Mouse (Mus musculus) lung, adult 2 months (tissue): ENCODE measurements around the gene Kcnma1. TPM values are rescaled to one million over a fixed set of nuclear protein-coding genes. Genes with fewer than 3 reads are reported as not detected.
A peak's percentile ranks its signal among the peaks of the same experiment; 100 is the strongest.

ENCODE experiments used
- DNase-seq: peaks from one replicate; pipeline ENCODE4 v3.0.0; 2022
- H3K4me1 ChIP-seq: fragments of 200-500 bp; 2 replicates; pipeline ENCODE4 v1.6.1; 2011; ENCODE audit warnings: low read length; ENCODE audit not compliant: control insufficient read depth, insufficient read depth
- H3K4me3 ChIP-seq: fragments of 200-500 bp; replicated peaks from 2 replicates; pipeline ENCODE3; 2011; ENCODE audit warnings: low read depth, mild to moderate bottlenecking, control low read depth, low read length; ENCODE audit errors: extremely low read depth
- CTCF ChIP-seq: fragments of 200-500 bp; IDR thresholded peaks from 2 replicates; pipeline ENCODE4 v1.5.1; 2011; ENCODE audit warnings: mild to moderate bottlenecking, low read length, control low read depth; ENCODE audit not compliant: insufficient read depth
- POLR2A ChIP-seq: fragments of 200-500 bp; IDR thresholded peaks from 2 replicates; pipeline ENCODE4 v1.6.1; 2011; ENCODE audit warnings: low read depth, mild to moderate bottlenecking, control low read depth, low read length, borderline replicate concordance; ENCODE audit errors: extremely low read depth
- WGBS: fragments of 180-500 bp; shearing (Covaris S2); methylation state at CpG from one replicate; pipeline ENCODE4 v1.1.7; 2018; 5-methylcytosine and 5-hydroxymethylcytosine counted together
- polyA plus RNA-seq: library from polyadenylated mRNA; depleted of rRNA; stranded (reverse); fragments of >200 nt; gene quantifications from 2 replicates; pipeline ENCODE4 v1.2.3, GENCODE M21; 2012

The Kcnma1 gene
- polyA plus RNA-seq, 1 experiment = 1.6 TPM

DNA sequence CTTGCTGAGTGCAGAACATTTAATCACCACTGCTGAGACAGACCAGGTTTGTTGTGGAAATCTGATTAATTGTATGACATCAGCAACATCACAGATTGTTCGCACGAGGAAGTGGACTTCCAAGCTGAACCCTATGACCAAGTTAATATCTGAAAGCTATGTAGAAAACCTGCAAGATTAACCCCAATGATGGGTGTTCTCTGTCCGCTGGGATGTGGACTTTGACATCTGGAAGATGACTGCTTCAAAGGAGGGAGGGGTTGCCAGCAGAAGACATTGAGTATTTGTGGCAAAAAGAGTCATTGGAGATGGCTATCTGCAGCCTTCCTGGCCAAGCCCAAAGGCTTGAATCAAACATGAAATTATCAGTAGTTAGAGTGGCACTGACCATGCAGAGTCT lies 480.9 kb downstream of the Kcnma1 start:
- no peak for DNase-seq
- H3K4me3 ChIP-seq = no peak overlapping the region
- no peak for TF ChIP-seq POLR2A
- no peak for TF ChIP-seq CTCF
- peaks cover 5% of the 10 kb centered on the region; the same call in 1 of the 2 replicates for H3K4me1 ChIP-seq
- WGBS = 93% methylated on average over 3 of the region's 3 CpGs

DNA sequence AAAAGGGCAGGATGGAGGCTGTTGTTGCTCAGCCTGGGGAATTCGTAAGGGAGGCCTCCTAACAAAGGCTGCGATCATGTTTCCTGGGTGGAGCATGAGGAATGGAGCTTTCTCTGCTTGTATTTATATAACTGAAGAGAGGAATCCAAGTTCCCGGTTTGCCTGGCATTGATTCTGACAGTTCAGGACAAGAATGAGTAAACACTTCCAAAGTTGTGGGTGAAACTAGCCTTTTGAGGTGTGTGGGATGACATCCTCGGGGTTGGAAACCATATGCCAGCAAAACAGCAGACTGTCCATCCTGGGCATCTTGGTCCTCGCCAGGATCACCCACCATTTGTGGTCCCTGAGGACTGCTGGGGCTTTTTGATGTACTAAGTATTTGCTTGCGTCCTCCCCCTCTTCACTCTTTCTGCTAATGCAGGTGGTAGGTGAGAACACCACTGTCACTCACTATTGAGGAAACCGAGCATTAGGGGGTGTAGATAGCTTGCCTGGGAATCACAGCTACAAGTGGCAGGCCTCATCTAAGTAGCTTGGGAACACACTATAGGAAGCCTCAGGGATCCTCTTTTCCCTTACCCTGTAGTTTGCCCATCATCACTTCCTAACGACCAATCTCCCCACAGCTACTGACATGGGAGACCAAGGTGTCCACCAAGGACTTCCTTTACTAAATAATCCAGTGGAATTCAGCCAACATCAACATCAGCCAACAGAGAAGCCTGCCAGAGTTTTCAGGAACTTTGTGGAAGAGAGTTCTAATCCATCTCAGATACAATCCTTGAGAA lies 482.4 kb downstream of the Kcnma1 start:
- TF ChIP-seq POLR2A (no peak), CTCF (no peak)
- Histone ChIP-seq H3K4me3 (no peak overlapping the region), H3K4me1 (peaks cover 5% of the 10 kb centered on the region; the same call in 1 of the 2 replicates)
- 48% methylated on average over 8 of the region's 8 CpGs for WGBS
- no peak for DNase-seq

- DNase-seq = peak; percentile 33
- WGBS = 9% methylated on average over 4 of the region's 4 CpGs
- TF ChIP-seq POLR2A = no peak
- TF ChIP-seq CTCF = peak; percentile 73
- Histone ChIP-seq H3K4me1 (peaks cover 5% of the 10 kb centered on the region; the same call in 1 of the 2 replicates), H3K4me3 (no peak overlapping the region)
These were observed 484.6 kb downstream of the Kcnma1 start for GRCm38 (mm10) chr14:23529720-23530119.

DNA sequence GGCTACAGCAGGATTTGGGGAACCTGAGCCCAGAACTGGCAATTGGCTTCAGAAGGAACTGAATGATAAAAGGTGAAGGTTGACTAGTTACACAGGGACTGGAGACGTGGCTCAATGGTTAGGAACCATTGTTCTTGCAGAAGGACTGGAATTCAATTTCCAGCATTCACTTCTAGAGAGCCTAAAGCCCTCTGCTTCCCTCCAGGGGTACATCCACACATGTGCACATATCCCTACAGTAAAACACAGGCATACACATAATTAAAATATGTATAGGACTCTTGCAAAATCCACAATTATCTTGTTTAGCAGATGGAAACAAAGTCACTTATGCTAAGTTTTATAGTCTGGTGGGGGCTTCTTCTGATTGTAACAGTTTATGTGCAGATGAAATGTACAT lies 485.1 kb downstream of the Kcnma1 start:
- peaks cover 5% of the 10 kb centered on the region; the same call in 1 of the 2 replicates for H3K4me1 ChIP-seq
- WGBS = 82% methylated on average over 1 of the region's 1 CpGs
- TF ChIP-seq CTCF (no peak), POLR2A (no peak)

GRCm38 (mm10) chr14:23525910-23526309 lies 488.4 kb downstream of the Kcnma1 start:
- no peak for TF ChIP-seq POLR2A
- TF ChIP-seq CTCF = no peak

More for the DNA sequence above, 485.1 kb downstream of the Kcnma1 start:
- no peak overlapping the region for H3K4me3 ChIP-seq
- DNase-seq = no peak

DNA sequence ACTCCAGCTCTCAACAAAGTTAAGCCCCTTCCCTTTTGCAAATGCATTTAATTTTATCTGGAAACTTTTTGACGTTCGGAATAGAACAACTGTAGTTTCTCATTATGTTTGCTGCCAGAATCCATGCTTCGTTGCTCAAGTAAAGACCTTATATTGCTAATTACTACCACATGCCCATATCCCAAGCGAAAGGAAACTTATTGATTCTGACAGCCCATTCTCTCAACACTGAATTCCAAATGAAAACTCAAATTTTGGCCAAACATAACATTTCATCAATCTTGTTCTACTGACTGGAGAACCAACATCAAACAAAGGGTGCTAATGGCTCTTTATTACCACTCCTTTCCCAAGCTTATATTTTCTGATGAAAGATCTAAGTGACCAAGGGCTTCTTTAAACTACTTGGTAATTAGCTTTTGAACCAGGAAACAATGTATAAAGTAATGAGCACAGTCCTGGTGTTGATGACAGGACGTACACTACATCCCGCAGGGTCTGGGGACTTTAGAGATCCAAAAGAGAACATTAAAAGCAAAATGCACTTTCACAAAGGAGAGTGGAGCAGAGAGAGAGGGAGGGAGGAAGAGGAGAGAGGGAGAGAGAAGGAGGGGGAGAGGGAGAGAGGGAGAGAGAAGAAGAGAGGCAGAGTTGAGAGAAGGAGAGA lies 490.3 kb downstream of the Kcnma1 start:
- no peak for DNase-seq
- TF ChIP-seq CTCF (no peak), POLR2A (no peak)
- H3K4me1 ChIP-seq = no peaks in the 10 kb centered on the region
- 68% methylated on average over 6 of the region's 6 CpGs for WGBS
- no peak overlapping the region for H3K4me3 ChIP-seq

More at GRCm38 (mm10) chr14:23525910-23526309, 488.4 kb downstream of the Kcnma1 start:
- WGBS = 67% methylated on average over 1 of the region's 1 CpGs
- Histone ChIP-seq H3K4me1 (no peaks in the 10 kb centered on the region), H3K4me3 (no peak overlapping the region)
- DNase-seq = no peak

GRCm38 (mm10) chr14:23522606-23523159 lies 491.6 kb downstream of the Kcnma1 start:
- no peaks in the 10 kb centered on the region for H3K4me1 ChIP-seq
- 75% methylated on average over 4 of the region's 4 CpGs for WGBS
- H3K4me3 ChIP-seq = no peak overlapping the region
- TF ChIP-seq CTCF (no peak), POLR2A (no peak)
- DNase-seq = peak; percentile 7

DNA sequence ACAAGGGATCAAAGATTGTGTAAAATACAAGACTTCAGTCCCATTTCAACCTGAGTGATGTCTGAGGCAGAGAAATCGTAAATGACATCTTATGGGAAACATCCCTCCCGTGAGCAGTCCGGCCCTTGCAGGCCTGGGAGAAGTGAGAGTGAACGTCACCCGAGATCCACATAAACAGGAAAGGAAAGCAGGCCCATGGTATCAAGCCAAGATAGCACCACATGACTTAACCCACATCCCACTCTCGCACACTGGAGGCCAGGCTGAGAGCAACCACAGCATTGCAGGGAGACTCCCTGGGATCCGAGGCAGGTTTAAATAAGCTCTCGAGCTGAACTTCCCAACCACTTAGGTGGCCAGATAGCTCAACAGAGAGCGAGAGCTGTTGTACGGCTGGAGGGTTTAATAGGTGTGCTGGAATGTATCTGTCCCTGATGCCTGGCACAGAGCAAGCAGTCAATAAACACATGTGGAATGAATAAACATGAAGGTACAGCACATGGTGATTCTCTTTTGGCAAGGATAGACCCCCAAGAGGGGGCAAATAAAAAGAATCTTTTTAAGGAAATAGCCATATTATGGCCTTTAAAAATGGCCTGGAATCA lies 493.1 kb downstream of the Kcnma1 start:
- DNase-seq = no peak

GRCm38 (mm10) chr14:23517374-23517773 lies 496.9 kb downstream of the Kcnma1 start:
- no peak for TF ChIP-seq CTCF
- TF ChIP-seq POLR2A = no peak
- no peak for DNase-seq
- Histone ChIP-seq H3K4me3 (no peak overlapping the region), H3K4me1 (no peaks in the 10 kb centered on the region)
- 94% methylated on average over 2 of the region's 2 CpGs for WGBS

More for the DNA sequence above, 493.1 kb downstream of the Kcnma1 start:
- TF ChIP-seq POLR2A (no peak), CTCF (no peak)
- H3K4me1 ChIP-seq = no peaks in the 10 kb centered on the region
- no peak overlapping the region for H3K4me3 ChIP-seq
- WGBS = 56% methylated on average over 10 of the region's 10 CpGs
